Mouse (Mus musculus) heart, embryonic 14.5 days (tissue): ENCODE data around the gene Tmem132c. TPM values are rescaled to one million over a fixed set of nuclear protein-coding genes. Genes with fewer than 3 reads are reported as not detected.
A peak's percentile ranks its signal among the peaks of the same experiment; 100 is the strongest.

Experiments used
- ATAC-seq: fragments of 200-750 bp; cut with Nextera tagmentation; 2 replicates; pipeline ENCODE4 v1.8.0; 2017; ENCODE audit warnings: low read depth, moderate TSS enrichment; ENCODE audit not compliant: insufficient number of reproducible peaks, insufficient read depth, low FRiP score
- H3K27ac ChIP-seq, 2 experiments: fragments of 200-500 bp in 1 of 2; fragments of 300-500 bp in 1 of 2; sonication (generic) in 1 of 2; replicated peaks in 1 of 2; 2 replicates each; pipeline ENCODE4 v1.5.1; 2012 to 2014; ENCODE audit warnings: low read depth in 2 of 2, low read length in 2 of 2, control low read depth in 1 of 2, mild to moderate bottlenecking in 1 of 2, mixed read lengths in 1 of 2; ENCODE audit not compliant: control insufficient read depth in 1 of 2, insufficient read depth in 1 of 2
- H3K27me3 ChIP-seq: fragments of 300-500 bp; sonication (generic); 2 replicates; pipeline ENCODE4 v1.6.1; 2014; ENCODE audit warnings: mild to moderate bottlenecking, low read length, control low read depth; ENCODE audit not compliant: control insufficient read depth, insufficient read depth
- H3K36me3 ChIP-seq: fragments of 300-500 bp; sonication (generic); 2 replicates; pipeline ENCODE4 v1.6.1; 2014; ENCODE audit warnings: mild to moderate bottlenecking, control low read depth, low read length, mixed read lengths; ENCODE audit not compliant: control insufficient read depth, insufficient read depth
- H3K4me1 ChIP-seq, 2 experiments: fragments of 200-500 bp in 1 of 2; fragments of 300-500 bp in 1 of 2; sonication (generic) in 1 of 2; 2 replicates each; pipeline ENCODE4 v1.6.1; 2012 to 2014; ENCODE audit warnings: low read length in 2 of 2, control low read depth in 1 of 2, mixed read lengths in 1 of 2; ENCODE audit not compliant: control insufficient read depth in 2 of 2, insufficient read depth in 2 of 2
- H3K4me2 ChIP-seq: fragments of 300-500 bp; sonication (generic); 2 replicates; pipeline ENCODE4 v1.6.1; 2014; ENCODE audit warnings: mild to moderate bottlenecking, low read length
- H3K4me3 ChIP-seq, 2 experiments: fragments of 200-500 bp in 1 of 2; fragments of 300-500 bp in 1 of 2; sonication (generic) in 1 of 2; 2 replicates each; pipeline ENCODE4 v1.5.1; 2012 to 2014; ENCODE audit warnings: low read length in 2 of 2, mild to moderate bottlenecking in 2 of 2, control low read depth in 1 of 2, low read depth in 1 of 2, moderate library complexity in 1 of 2; ENCODE audit not compliant: control insufficient read depth in 1 of 2, insufficient read depth in 1 of 2
- H3K9ac ChIP-seq: fragments of 300-500 bp; sonication (generic); 2 replicates; pipeline ENCODE4 v1.6.1; 2014; ENCODE audit warnings: mild to moderate bottlenecking, low read length
- H3K9me3 ChIP-seq: fragments of 300-500 bp; sonication (generic); 2 replicates; pipeline ENCODE4 v1.6.1; 2016; ENCODE audit warnings: low read length, control low read depth; ENCODE audit not compliant: control insufficient read depth
- WGBS: fragments of 180-500 bp; shearing (Covaris S2); extraction: QIAGEN DNeasy Blood & Tissue Kit; methylation state at CpG from one replicate; pipeline ENCODE4 v1.1.7; 2014; 5-methylcytosine and 5-hydroxymethylcytosine counted together
- polyA plus RNA-seq: library from polyadenylated mRNA; unstranded; fragments of >200 nt; fragmentation: Nextera tagmentation; extraction: Ambion mirVana; gene quantifications from 2 replicates; pipeline ENCODE4 v1.2.1, GENCODE M21; 2014

Gene Tmem132c
- polyA plus RNA-seq, 1 experiment from 2014 or later = 1.1 TPM

DNA sequence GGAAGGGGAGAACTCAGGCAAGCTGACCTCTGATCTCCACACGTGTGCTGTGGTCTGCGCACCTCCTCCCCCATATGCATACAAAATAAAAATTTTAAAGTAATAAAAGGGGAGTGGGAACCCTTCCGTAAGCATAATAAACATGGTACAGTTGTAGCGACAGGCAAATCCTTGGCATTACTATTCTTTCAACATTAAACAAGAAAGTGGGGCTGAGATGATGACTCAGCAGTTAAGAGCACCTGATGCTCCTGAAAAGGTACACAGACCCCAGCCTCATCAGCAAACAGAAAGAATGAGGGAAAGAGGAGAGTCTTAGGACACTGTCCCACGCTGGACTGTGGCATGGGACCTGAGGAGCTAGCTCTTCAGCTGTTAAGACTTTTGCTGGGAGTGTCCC, 361.4 kb downstream of the Tmem132c start:
- no peak for ATAC-seq
- 93% methylated on average over 5 of the region's 5 CpGs for WGBS
- H3K4me3 ChIP-seq = no peak overlapping the region
- H3K27ac ChIP-seq = no peak overlapping the region
- H3K27me3 ChIP-seq = no peaks in the 10 kb centered on the region
- H3K9me3 ChIP-seq = no peaks in the 10 kb centered on the region
- H3K4me1 ChIP-seq = no peaks in the 10 kb centered on the region
- no peak overlapping the region for H3K4me2 ChIP-seq
- peaks cover 96% of the 10 kb centered on the region for H3K36me3 ChIP-seq
- H3K9ac ChIP-seq = no peak overlapping the region

GRCm38 (mm10) chr5:127607507-127607906, 365.9 kb downstream of the Tmem132c start:
- Histone ChIP-seq H3K36me3 (peaks cover 59% of the 10 kb centered on the region), H3K27me3 (no peaks in the 10 kb centered on the region), H3K4me2 (no peak overlapping the region)

DNA sequence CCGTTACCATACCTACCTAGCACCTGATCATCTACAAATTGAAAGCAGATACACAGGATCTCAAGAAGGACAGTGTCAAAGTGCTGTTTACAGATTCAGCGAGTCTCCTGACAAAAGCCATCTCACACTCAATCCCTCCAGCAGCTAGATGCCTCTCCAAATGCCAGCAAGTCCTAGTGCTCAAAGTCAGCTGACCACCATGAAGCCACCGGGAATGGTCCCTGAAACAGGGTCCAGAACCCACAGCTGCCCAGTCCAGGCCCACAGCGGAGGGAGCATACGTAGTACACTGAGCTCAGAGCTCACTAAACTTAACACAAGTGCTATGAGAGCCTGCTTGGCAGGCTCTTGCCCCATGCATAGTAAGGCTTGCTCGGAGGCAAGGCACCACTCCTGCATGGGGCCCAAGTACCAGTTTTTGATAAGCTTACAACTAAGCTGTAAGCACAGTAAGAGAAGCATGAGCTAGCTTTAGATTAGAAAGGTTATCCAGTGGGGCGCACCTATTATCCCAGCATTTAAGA, 367.6 kb downstream of the Tmem132c start:
- H3K27me3 ChIP-seq = no peaks in the 10 kb centered on the region
- H3K4me2 ChIP-seq = peak overlapping the region; percentile 40
- ATAC-seq = peak; percentile 59; the same call in 1 of the 2 replicates
- peaks cover 42% of the 10 kb centered on the region for H3K36me3 ChIP-seq
- peak overlapping the region; percentile 21 to 61; a peak in 2 of 4 replicates for H3K27ac ChIP-seq
- H3K4me1 ChIP-seq = peaks cover 19 to 46% of the 10 kb centered on the region in 2 experiments
- no peak overlapping the region for H3K4me3 ChIP-seq
- WGBS = 37% methylated on average over 7 of the region's 7 CpGs
- no peak overlapping the region for H3K9ac ChIP-seq
- H3K9me3 ChIP-seq = no peaks in the 10 kb centered on the region

More at GRCm38 (mm10) chr5:127607507-127607906, 365.9 kb downstream of the Tmem132c start:
- H3K9me3 ChIP-seq = no peaks in the 10 kb centered on the region
- no peak for ATAC-seq
- peaks cover 19 to 42% of the 10 kb centered on the region in 2 experiments for H3K4me1 ChIP-seq
- WGBS = 78% methylated on average over 2 of the region's 2 CpGs
- H3K4me3 ChIP-seq = no peak overlapping the region
- no peak overlapping the region for H3K9ac ChIP-seq
- no peak overlapping the region for H3K27ac ChIP-seq

- H3K4me3 ChIP-seq = no peak overlapping the region
- peak overlapping the region; percentile 27; the same call in 1 of the 2 replicates for H3K9ac ChIP-seq
- H3K36me3 ChIP-seq = peaks cover 25% of the 10 kb centered on the region
- peaks cover 26 to 60% of the 10 kb centered on the region in 2 experiments for H3K4me1 ChIP-seq
- peak; percentile 44; the same call in 1 of the 2 replicates for ATAC-seq
- 45% methylated on average over 6 of the region's 6 CpGs for WGBS
- H3K27ac ChIP-seq = peak overlapping the region; percentile 15 to 61; a peak in 2 of 4 replicates
- peak overlapping the region; percentile 31 for H3K4me2 ChIP-seq
- H3K27me3 ChIP-seq = no peaks in the 10 kb centered on the region
- H3K9me3 ChIP-seq = no peaks in the 10 kb centered on the region
These were observed 369.3 kb downstream of the Tmem132c start for GRCm38 (mm10) chr5:127610787-127611509.

DNA sequence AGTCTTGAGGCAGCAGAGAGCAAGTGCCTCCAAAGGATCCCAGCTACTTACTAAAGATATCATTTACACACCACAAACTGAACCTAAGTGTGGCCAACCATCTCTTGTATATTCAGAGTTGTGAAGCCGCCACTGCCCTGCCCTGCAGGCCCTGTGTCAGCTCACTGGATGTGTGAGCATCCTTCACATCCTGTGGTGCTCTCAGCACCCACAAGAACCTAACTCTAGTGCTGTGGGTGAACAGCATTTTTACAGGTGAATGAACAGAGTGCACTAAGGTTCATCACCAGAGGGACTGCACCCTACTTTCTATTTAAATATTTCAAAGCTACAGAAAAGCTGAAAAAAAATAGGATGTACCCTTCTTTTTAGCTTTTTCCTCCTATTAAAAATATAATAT, 370.3 kb downstream of the Tmem132c start:
- Histone ChIP-seq H3K4me1 (peaks cover 30 to 64% of the 10 kb centered on the region in 2 experiments), H3K9ac (no peak overlapping the region), H3K27ac (peak overlapping the region; percentile 31 to 61; a peak in 3 of 4 replicates), H3K36me3 (peaks cover 18% of the 10 kb centered on the region), H3K4me2 (peak overlapping the region; percentile 31), H3K9me3 (no peaks in the 10 kb centered on the region), H3K4me3 (no peak overlapping the region), H3K27me3 (no peaks in the 10 kb centered on the region)
- no peak for ATAC-seq
- WGBS = 64% methylated on average over 1 of the region's 1 CpGs

GRCm38 (mm10) chr5:127612397-127612796, 370.8 kb downstream of the Tmem132c start:
- ATAC-seq = no peak
- Histone ChIP-seq H3K9ac (no peak overlapping the region), H3K9me3 (no peaks in the 10 kb centered on the region), H3K36me3 (peaks cover 13% of the 10 kb centered on the region), H3K4me2 (no peak overlapping the region), H3K4me3 (no peak overlapping the region), H3K4me1 (peaks cover 30 to 64% of the 10 kb centered on the region in 2 experiments), H3K27ac (no peak overlapping the region), H3K27me3 (no peaks in the 10 kb centered on the region)
- WGBS = 97% methylated on average over 6 of the region's 6 CpGs
